Mouse (Mus musculus): Measurements from ENCODE around the gene Cenpt.
A peak's percentile ranks its signal among the peaks of the same experiment; 100 is the strongest.

- no peak for TF ChIP-seq CTCF (IDR thresholded peaks at IDR 0.05; ENCODE audit: borderline replicate concordance, insufficient read depth, low read length)
- TF ChIP-seq POLR2A (IDR thresholded peaks at IDR 0.05; ENCODE audit: low read depth, low read length), result 0 out of 2 replicates have a peak, but pooled peaks have one; percentile 27
Observed at GRCm38 (mm10) chr8:105850611-105851010, 2.5 kb downstream of the Cenpt start.
